Mouse (Mus musculus) spleen, adult 2 months (tissue): ENCODE measurements around the gene Ppp4r1.

ENCODE experiments used
- CTCF ChIP-seq: fragments of 200-500 bp; IDR thresholded peaks from 2 replicates; pipeline ENCODE4 v1.5.1; 2011; ENCODE audit warnings: mild to moderate bottlenecking, inconsistent platforms; ENCODE audit not compliant: insufficient read depth, insufficient read length, insufficient replicate concordance; ENCODE audit errors: extremely low read depth
- POLR2A ChIP-seq: fragments of 200-500 bp; IDR thresholded peaks from 2 replicates; pipeline ENCODE4 v1.6.1; 2011; ENCODE audit warnings: low read depth, low read length, inconsistent platforms

DNA sequence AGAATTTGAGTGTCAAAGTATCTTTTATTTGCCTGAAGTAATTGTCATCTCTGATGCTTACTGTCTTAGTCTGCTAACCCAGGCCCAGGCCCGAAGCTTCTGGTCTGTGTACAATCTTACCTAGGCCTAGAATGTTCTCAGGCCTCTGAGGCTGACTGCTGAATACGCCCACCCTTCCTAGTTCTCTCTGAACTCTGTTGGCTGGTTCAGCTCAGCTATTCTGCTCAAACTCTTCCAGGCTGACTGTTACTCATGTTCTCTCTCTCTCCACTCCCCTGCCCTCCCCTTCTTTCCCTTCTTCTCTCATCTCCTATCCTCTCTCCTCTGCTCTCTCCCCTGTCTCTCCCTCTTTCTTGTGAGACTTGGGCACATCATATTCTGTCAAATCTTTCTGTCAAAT is 24.0 kb downstream of the Ppp4r1 start:
- TF ChIP-seq POLR2A (no peak), CTCF (no peak)
